Mouse (Mus musculus): ENCODE data around the gene Slc29a1. TPM values are rescaled to one million over a fixed set of nuclear protein-coding genes. Genes with fewer than 3 reads are reported as not detected.

The Slc29a1 gene
- polyA plus RNA-seq, 1 experiment: 109 TPM

DNA sequence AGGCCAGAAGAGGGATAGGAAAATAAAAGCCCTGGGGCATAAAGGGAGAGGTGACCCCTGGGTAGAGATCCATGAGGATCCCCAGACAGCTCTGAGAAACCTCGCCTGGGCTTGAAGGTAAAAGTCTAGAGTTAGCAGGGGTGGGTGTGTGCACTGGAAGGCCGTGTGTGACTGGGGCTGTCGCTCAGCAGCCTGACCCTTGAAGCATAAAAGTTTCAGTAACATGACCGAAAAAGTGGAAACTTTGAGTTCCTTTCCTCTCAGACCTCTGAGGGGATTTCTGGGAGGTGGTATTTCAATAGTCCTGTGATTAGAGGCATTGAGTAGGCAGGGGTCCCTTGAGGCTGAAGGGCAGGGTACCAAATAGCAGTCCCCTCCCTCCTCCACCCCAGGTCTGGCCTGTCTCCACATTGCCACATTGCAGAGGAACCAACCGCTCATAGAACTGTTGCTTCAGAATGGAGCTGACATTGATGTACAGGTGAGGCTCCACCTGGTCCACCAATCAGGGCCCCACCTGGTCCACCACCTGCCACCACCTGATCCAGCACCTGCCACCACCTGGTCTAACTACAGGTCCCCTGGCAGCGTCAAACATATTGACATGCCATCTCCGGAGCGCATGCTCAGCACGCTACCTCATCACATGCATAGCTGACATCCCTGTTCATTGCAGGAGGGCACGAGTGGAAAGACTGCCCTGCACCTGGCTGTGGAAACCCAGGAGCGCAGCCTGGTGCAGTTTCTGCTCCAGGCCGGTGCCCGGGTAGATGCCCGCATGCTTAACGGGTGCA, 39.5 kb downstream of the Slc29a1 start:
- Histone ChIP-seq H3K27ac (ENCODE audit: control insufficient read depth, insufficient read depth, low read depth, low read length, poor library complexity) (no peak overlapping the region), H3K4me3 (replicated peaks; ENCODE audit: control insufficient read depth, low read depth, low read length) (no peak overlapping the region), H3K4me1 (ENCODE audit: control insufficient read depth, insufficient read depth, low read length) (no peaks in the 10 kb centered on the region; the same call in 1 of the 2 replicates)
- TF ChIP-seq POLR2A (IDR thresholded peaks at IDR 0.05; ENCODE audit: borderline replicate concordance, control insufficient read depth, low read depth, low read length): no peak
- no peak for TF ChIP-seq CTCF (IDR thresholded peaks at IDR 0.05; ENCODE audit: control insufficient read depth, insufficient read depth, low read length)
- 86% methylated on average over 15 of the region's 15 CpGs for WGBS

DNA sequence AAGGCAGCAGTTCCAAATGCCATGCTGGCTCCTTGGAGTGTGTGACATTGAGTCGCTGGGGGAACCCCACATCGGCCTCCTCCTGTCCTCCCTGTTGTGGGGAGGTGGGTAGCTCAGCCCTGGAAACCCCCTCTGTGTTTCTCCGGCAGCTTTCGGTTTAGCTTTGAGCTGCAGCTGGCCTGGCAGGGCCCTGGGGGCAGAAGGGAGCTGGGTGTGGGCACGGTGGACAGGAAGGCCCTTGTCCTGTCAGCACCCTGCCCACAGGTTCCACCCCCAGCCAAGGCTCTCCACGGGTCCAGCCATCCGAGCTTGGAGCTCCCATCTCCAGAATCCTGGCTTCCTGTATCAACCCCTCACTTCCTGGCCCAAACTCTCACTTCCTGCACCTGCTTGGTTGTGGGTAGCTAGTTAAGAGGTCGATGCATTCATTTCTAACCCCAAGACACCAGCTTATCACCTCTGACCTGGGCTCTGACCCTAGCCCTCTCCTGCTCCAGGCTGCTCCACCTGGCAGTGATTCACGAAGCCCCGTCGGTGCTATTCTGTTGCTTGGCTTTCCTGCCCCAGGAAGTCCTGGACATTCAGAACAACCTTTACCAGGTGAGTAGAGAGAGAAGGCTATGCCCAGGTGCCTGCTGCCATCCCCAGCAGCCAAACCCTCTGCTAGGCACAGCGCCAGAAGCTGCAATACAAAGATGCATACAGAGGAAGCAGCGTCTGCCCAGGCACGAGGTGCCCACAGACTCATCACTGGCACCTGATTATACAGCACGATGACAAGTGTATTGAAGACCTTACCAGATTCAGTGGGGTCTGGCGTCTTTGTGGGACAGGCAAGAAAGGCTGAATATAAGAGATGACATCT, 41.2 kb downstream of the Slc29a1 start:
- H3K4me3 ChIP-seq (replicated peaks; ENCODE audit: control insufficient read depth, low read depth, low read length): peak overlapping the region; percentile 75
- 20% methylated on average over 16 of the region's 16 CpGs for whole genome bisulfite sequencing
- TF ChIP-seq POLR2A (IDR thresholded peaks at IDR 0.05; ENCODE audit: borderline replicate concordance, control insufficient read depth, low read depth, low read length) (peak; percentile 33; the same call in 1 of the 2 replicates), CTCF (IDR thresholded peaks at IDR 0.05; ENCODE audit: control insufficient read depth, insufficient read depth, low read length) (no peak)
- H3K4me1 ChIP-seq (ENCODE audit: control insufficient read depth, insufficient read depth, low read length): no peaks in the 10 kb centered on the region; the same call in 1 of the 2 replicates
- peak overlapping the region; percentile 66 for H3K27ac ChIP-seq (ENCODE audit: control insufficient read depth, insufficient read depth, low read depth, low read length, poor library complexity)

DNA sequence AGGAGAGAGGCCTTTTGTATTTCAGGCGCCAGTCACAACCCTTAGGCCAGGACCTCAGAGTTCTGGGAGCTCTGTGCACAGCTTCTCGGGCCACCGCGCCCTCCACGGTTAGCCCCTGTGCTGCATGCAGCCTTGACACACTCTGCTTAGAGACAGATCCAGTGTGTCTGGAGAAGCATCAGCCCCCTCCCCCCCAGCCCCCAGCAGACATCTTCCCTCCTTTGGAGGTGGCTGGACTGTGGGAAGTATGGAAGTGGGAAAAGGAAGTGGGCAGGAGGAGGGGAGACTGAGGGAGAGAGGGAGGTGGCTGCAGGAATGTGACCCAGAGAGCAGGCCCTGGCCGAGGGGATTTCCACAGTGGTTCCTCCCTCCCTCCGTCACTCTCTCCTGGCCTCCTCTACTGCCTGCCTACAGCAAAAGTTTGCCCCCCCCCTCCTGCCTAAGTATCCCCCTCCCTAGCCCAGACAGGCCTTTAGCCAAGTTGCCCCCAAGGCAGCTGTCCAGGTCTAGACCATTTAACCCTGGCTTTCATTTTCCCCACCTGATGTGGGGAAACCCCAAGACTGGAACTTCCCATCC, 42.1 kb downstream of the Slc29a1 start:
- H3K27ac ChIP-seq (ENCODE audit: control insufficient read depth, insufficient read depth, low read depth, low read length, poor library complexity): peak overlapping the region; percentile 66
- H3K4me1 ChIP-seq (ENCODE audit: control insufficient read depth, insufficient read depth, low read length): no peaks in the 10 kb centered on the region; the same call in 1 of the 2 replicates
- 5% methylated on average over 7 of the region's 7 CpGs for WGBS
- no peak for TF ChIP-seq POLR2A (IDR thresholded peaks at IDR 0.05; ENCODE audit: borderline replicate concordance, control insufficient read depth, low read depth, low read length)
- no peak for TF ChIP-seq CTCF (IDR thresholded peaks at IDR 0.05; ENCODE audit: control insufficient read depth, insufficient read depth, low read length)
- H3K4me3 ChIP-seq (replicated peaks; ENCODE audit: control insufficient read depth, low read depth, low read length): peak overlapping the region; percentile 75

DNA sequence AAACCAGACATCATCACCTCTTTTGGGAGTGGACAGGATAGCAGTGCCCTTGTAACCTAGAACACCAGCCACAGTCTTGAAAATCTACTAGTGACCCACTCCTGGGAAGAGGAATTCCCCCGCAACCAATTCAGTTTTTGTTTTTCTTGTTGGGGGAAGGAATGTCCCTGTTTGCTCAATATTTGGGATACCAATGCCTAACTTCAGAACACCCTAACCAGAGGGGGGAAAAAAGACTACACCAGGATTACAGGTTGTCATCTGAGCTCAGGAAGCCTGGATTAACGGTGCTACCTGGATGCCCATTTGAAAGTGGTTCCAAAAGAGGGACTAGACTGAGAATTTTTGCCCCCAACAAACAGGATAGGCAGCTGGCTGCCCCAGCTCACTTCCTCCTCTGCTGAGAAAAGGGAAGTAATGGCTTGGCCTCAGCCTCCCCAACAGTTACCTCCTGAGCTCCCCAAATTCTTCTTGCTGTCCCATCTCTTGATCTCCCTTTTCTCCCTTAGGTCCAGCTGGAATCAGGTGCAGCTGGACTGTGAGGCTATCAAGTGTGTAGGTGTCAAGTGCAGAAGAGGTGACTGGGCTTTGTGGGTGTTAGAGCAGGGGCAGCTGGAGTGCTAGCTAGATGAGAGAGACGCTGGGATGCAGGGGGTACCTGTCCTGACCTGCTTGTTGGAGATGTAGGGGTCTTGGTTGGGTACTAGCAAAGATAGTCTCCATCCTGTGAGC, 42.7 kb downstream of the Slc29a1 start:
- H3K27ac ChIP-seq (ENCODE audit: control insufficient read depth, insufficient read depth, low read depth, low read length, poor library complexity): peak overlapping the region; percentile 71
- H3K4me1 ChIP-seq (ENCODE audit: control insufficient read depth, insufficient read depth, low read length): no peaks in the 10 kb centered on the region; the same call in 1 of the 2 replicates
- TF ChIP-seq CTCF (IDR thresholded peaks at IDR 0.05; ENCODE audit: control insufficient read depth, insufficient read depth, low read length) (no peak), POLR2A (IDR thresholded peaks at IDR 0.05; ENCODE audit: borderline replicate concordance, control insufficient read depth, low read depth, low read length) (no peak)
- WGBS: 4% methylated on average over 3 of the region's 3 CpGs
- peak overlapping the region; percentile 77 for H3K4me3 ChIP-seq (replicated peaks; ENCODE audit: control insufficient read depth, low read depth, low read length)

DNA sequence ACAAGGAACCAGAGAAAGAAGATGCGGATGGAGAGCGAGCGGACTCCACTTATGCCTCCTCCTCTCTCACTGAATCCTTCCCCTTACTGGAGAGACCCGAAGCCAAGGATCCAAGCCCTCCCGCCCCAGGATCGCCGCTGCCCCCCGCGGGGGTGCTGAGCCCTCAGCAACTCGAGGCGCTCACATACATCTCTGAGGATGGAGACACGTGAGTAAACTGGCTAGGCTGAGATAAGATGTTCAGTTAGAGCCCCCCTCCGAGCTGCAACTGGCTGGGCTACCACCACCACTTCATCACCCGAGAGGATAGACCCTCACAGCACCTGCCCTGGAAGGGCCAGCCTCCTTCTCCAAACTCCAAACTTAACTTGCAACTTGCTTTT, 43.3 kb downstream of the Slc29a1 start:
- Histone ChIP-seq H3K27ac (ENCODE audit: control insufficient read depth, insufficient read depth, low read depth, low read length, poor library complexity) (peak overlapping the region; percentile 71), H3K4me1 (ENCODE audit: control insufficient read depth, insufficient read depth, low read length) (no peaks in the 10 kb centered on the region; the same call in 1 of the 2 replicates), H3K4me3 (replicated peaks; ENCODE audit: control insufficient read depth, low read depth, low read length) (peak overlapping the region; percentile 77)
- under 1% methylated on average over 14 of the region's 14 CpGs for WGBS
- TF ChIP-seq POLR2A (IDR thresholded peaks at IDR 0.05; ENCODE audit: borderline replicate concordance, control insufficient read depth, low read depth, low read length) (no peak), CTCF (IDR thresholded peaks at IDR 0.05; ENCODE audit: control insufficient read depth, insufficient read depth, low read length) (no peak)

DNA sequence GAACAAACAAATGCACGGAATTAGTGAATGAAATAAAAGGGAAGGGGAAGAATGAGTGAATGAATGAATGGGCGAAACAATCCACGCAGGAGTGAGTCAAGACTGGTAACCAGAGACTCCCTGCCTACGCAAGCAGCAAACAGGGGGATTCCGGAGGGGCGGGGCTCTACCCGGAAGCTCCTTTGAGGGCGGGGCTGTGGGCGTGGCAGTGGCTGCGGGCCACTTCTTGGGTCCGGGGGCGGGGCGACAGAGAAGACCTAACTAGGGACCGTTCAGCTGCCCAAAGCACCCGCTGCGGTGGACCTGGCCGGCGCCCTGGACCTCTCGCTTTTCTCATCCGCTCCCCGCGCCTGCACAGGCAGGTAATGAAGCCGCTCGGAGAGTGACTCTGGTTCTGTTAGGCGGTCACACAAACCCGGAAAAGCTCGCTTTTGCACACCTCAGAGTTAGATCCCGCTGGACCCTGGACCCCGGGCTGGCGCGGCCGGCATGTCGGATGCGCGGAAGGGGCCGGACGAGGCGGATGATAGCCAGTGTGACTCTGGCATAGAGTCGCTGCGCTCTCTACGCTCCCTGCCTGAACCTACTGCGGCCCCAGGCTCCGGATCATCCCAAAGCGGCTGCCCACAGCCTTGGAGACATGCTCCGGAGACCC, 43.8 kb downstream of the Slc29a1 start, which contains the start of gene Nfkbie:
Gene Nfkbie (plus strand): TSS at position 252 of the 655 bp plus-strand sequence.
- H3K4me1 ChIP-seq (ENCODE audit: control insufficient read depth, insufficient read depth, low read length): no peaks in the 10 kb centered on the region; the same call in 1 of the 2 replicates
- TF ChIP-seq POLR2A (IDR thresholded peaks at IDR 0.05; ENCODE audit: borderline replicate concordance, control insufficient read depth, low read depth, low read length): peak; percentile 83; the same call in 1 of the 2 replicates
- no peak for TF ChIP-seq CTCF (IDR thresholded peaks at IDR 0.05; ENCODE audit: control insufficient read depth, insufficient read depth, low read length)
- peak within 1 kb of the TSS; percentile 71 for H3K27ac ChIP-seq (ENCODE audit: control insufficient read depth, insufficient read depth, low read depth, low read length, poor library complexity)
- under 1% methylated on average over 45 of the region's 45 CpGs for WGBS
- peak within 1 kb of the TSS; percentile 77 for H3K4me3 ChIP-seq (replicated peaks; ENCODE audit: control insufficient read depth, low read depth, low read length)

DNA sequence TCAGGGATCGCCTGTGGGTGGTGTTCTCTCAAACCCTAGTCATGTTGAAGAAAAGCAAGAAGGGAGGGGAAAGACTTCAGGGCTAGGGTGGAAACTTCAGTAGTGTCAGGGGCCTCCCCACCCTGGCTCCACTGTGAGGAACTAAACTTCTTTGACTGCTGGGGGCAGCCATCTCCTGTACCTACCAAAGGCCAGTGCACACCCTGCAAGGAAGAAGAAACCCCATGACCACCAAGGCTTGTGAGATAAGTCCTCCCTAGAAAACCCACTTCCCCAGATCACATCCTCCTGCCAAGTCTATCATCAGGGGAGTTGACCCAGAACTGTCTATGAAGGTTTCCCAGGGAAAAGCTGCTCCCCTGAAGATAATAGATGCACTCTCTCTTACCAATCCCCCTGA, 45.0 kb downstream of the Slc29a1 start:
- Histone ChIP-seq H3K4me3 (replicated peaks; ENCODE audit: control insufficient read depth, low read depth, low read length) (no peak overlapping the region), H3K27ac (ENCODE audit: control insufficient read depth, insufficient read depth, low read depth, low read length, poor library complexity) (no peak overlapping the region), H3K4me1 (ENCODE audit: control insufficient read depth, insufficient read depth, low read length) (no peaks in the 10 kb centered on the region; the same call in 1 of the 2 replicates)
- WGBS: 41% methylated on average over 1 of the region's 1 CpGs
- TF ChIP-seq CTCF (IDR thresholded peaks at IDR 0.05; ENCODE audit: control insufficient read depth, insufficient read depth, low read length): no peak
- TF ChIP-seq POLR2A (IDR thresholded peaks at IDR 0.05; ENCODE audit: borderline replicate concordance, control insufficient read depth, low read depth, low read length): no peak

Data from bone marrow, adult 2 months (tissue).